Mouse (Mus musculus) ovary, adult 18-20 months (tissue): ENCODE results near the gene Cpd.

Source experiments
- DNase-seq: peaks from one replicate; pipeline ENCODE4 v3.0.0; 2022; ENCODE audit warnings: low spot score, mixed read lengths

Gene Cpd

DNA sequence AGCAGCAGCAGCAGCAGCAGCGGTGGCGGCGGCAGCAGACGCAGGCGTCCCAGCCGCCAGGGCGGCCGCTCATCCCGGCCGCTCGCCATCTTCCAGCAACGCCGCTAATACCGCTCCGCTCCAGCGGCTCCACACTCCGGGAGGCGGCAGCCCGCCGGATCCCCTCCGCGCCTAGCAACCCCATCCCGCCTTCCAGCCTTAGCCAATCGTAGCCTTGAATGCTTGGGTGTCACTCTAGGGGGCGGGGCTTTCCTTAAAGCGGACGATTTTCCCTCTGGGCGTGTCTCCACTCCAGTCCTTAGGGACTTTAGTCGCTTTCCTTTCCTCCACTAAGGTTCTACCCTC is at the start of gene Cpd:
Gene Cpd, minus strand, starts transcription at position 141 of the 345 bp plus-strand sequence.
- peak; percentile 95 for DNase-seq

DNA sequence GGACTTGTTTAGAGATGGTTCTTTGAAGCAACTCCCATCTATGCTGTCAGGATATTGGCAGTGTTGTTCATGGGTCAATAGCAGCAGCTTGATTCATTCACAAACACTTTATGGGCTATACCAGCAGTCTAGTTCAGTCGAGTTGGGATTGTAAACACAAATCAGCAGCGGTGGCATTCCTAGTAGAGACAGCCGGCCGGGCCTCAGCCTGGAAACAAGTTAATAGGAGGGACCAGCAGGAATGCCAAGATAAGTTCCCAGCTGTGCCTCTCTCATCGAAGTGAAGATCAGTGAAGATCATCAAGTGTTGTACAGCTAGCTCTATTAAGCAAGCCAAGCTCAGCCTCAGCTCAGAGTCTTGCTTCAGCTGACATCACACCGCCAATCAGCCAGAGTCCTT is 49.5 kb upstream of the Cpd start:
- no peak for DNase-seq

DNA sequence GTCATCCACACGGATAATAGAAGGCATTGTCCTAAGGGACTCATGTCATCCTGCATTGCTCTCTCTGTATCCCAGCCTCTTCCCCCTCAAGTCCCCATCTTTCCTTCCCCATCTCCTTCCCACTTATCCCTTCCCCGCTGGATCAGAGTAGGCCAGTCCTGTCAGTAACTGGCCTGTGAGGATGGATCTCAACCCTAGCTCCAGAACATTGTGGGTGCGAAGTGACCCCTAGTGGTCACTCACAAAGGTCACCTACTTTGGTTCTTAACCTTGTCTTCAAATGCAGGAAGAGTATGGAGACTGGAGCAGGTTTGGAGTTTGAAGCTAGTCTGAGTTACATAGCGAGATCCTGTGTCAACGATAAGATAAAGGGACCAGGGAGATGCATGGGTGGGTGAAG is 47.4 kb upstream of the Cpd start:
- DNase-seq: peak; percentile 37

DNA sequence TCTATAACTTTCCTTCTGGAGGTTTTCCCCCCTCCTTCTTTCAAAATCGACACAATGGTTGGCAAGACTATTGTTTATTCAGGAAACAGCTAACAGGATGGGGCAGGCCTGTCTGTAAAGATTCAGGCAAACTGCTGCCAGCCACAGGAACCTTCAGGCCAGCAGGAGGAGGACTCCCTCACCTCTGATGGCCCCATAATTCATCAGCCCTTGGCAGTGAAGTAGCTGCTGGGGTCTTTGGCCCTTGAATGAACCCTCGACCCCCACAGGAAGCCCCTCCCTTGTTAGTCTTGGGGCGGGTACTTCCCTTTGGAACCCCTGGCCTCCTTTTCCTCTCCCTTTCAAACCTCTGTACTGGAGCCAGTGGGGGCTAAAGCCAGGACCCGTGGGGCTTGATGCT is 46.8 kb upstream of the Cpd start:
- DNase-seq: peak; percentile 23

DNA sequence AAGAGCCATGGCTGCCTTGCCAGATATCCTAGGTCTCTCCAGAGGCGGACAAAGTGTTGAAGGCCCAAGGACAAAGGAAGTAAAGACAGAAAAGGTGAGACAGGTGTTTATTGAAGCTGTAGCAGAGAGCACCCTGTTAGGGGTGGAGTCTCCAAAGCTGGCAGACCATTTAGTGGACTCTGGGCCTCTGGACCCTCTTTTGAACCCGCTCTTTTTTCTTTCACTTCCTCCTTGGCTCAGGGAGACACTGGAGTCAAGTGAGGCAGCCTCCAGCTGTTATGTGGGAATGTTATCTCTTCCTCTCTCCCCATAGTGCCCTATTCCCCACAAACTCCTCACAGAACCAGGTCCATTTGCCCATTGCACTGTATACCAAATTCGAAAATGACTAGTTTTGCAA is 46.2 kb upstream of the Cpd start:
- no peak for DNase-seq

DNA sequence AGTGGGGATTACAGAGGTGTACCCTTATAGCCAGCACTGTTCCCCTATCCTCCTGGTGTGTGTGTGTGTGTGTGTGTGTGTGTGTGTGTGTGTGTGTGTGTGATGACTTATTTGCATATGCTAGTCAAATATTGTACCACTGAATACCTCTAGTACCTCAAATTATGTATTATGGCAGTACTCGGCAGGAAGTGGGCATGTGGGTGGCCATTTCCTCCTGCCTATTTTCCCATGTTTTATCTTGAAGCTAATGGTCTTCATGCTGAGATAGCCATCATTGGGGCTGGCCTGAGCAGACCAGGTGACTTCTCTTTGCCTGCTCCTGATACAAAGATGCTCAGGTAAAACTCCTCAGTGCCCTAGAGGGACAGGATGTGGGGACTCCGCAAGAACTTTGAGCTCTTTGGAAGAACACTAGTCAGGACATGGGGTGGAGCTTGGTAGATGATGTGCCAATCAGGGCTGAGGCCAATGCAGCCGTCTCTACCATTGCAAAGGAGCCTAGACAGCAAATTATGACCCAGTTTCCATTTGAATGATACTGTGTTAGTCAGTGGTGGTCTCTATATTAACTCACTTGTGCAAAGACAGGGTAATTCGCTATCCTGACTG is 45.0 kb upstream of the Cpd start:
- no peak for DNase-seq

DNA sequence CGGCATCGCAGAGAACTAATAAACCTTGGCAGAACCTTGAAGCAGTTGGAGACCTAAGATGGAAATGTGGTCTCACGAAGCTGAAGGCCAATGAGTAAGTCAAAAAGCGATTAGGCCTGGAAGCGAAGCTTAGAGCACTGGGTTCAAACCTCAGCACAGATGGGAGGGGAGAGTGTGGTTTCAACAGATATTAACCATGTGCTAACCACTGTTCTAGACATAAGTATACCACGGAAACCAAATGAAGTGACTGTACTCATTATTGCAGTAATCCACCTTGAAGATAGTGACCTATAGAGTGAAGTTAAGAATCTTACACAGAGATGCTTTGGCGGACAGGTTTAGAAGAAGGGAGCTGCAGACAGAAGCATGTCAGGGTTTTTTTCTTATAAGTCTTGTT is 44.4 kb upstream of the Cpd start:
- no peak for DNase-seq

DNA sequence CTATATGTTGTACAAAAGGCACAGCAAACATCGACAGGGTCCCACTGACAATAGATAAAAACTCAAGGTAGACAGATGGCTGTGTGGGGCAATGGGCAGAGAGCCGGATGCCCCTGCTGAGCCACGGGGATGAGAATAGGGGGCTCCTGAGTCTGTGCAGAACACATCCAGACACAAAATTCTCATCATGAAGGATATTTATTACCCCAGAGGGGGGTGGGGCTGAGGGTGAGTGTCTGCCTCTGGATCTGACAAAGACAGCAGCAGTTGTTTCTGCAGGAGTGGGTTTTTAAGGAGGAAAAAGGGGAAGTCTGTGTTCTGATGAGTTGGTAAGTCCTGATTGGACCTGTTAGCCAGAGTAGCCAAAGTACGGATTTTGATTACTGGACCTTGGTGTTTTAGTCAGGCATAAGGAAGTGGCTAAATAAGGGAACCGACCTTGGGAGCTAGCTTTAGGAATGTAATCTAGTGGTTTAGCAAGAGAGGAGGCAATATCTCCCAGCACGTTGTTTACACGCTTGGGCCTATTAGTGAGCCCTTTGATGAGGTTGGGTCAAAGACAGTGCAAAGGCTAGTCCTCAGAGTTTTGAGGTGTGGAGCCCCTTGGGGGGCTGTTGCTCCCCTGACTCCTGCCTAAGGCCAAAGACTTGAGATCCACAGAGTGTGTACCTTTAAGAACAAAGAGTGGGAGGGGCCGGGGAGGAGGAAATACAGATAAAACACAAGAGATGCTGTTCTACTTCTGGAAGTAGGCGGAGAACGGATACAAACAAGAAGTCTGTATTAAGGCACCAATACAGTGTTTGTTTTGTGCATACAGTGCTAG is 42.7 kb upstream of the Cpd start:
- DNase-seq: peak; percentile 55

DNA sequence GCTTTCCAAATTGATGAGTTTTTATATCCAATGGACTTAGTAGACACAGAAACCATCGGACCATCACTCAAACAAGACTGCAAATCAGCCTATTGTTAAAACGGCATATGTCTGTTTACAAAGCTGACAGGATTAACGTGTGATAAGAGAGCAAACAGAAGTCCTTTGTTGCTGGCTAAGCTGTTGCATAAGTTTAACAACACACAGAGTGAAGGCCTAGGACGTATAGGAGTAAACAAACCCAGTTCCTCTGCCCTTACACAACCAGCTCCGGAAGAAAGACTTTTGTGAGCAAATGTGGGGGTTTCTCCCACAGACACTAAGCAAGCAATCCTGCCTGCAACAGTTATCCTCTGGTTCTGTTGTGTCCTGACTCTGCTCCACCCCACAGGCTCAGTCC is 37.6 kb upstream of the Cpd start:
- DNase-seq: no peak

DNA sequence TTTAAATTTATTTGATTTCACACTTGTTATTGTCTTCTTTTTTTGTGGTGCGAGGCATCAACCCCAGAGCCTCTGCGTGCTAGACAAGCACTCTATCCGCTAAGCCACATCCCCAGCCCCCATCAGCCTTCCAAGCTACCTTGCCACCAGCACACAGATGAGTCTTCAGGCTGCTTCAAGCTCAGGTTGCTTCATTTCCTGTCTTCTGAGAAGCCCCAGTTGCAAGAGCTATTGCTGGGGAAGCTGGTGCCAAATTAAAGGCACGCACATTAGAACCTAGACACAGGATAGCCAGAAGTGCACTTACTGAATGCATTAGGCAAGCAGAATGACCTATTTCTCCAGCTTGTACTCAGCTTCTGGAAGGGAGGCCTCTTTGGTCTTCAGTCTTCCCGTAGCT is 33.0 kb upstream of the Cpd start:
- no peak for DNase-seq

DNA sequence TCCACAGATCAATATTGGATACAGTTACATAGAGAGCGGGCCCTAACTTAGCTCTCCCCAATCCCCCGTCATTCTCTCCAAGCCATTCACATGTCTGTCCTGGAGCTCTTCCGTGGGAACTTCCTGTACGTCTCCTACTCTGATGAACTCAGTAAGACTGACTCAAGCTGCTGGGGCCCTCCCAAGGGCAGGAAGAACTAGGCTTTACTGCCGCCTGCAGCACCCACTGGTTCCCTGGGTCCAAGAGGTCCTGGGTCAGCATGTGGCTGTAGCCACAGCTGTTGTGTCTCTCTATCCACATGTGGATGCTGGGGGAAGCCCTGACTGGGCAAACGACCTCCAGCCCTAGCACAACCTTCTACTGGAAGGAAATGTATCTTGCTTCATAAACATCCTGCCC is 27.9 kb upstream of the Cpd start:
- DNase-seq: no peak

DNA sequence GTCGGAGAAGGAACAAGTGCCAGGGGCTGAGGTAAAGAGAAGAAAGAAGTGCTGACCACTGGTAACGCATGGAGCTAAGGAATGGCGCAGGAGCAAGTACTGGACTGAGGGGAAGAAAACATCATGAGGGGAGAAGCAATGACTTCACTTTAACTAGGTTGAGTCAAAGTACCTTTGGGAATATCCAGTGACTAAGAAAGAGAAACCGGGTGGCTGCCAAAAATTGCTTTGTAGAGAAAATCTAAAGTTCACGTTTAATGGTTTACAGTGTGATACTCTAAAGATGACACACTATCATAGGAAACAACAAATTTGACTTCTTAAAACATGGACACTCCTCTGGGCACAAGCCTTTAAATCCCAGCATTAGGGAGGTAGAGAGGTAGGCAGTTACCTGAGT is 27.0 kb upstream of the Cpd start:
- DNase-seq: no peak

DNA sequence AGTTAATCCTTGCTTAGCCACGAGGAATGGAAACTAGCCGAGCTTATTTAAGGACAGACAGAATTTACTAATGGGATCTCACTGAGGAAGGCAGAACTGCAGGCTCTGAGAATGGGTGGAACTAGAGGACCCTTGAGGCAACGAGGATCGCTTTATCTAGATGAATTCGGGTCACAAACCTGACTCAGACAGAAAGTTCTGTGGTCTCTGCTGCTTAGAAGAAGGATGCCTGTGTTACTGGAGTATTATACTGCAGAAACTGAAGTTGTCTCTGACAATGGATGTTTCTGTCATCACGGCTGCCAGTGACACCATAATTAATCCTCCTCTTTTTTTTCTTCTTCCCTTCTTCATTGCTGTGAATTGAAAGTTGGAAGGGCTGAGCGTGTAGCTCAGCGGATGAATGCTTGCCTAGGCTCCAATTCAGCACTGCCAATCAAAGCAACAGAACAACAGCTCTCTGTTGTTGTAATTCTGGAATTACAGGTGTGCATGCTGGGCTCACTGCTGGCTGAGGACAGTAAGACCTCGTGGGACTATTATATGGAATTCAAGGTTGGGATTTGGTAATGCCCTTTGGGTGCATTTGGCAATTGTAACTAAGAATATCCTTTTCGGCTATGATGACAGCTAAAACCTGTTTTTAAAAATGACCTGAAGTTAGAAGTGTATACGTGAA is 25.9 kb upstream of the Cpd start:
- DNase-seq: no peak

DNA sequence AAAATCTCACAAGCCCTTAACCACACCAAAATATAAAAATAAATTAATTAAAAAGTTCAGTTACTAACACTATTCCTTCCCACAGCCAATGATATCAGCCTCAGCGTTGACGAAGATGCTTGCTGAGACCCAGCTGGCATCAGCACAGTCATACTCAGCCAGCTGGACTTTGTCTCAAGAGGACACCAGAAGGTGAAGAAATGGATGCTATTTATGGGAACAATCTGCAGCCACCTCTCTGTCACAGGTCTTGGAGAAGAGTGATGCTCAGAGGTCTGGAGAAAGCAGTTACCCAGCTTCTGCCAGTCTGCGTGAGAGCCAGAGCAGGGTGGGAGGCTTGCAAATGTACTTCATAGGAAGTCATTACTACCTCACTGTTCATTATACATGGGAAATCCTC is 14.4 kb upstream of the Cpd start:
- no peak for DNase-seq

DNA sequence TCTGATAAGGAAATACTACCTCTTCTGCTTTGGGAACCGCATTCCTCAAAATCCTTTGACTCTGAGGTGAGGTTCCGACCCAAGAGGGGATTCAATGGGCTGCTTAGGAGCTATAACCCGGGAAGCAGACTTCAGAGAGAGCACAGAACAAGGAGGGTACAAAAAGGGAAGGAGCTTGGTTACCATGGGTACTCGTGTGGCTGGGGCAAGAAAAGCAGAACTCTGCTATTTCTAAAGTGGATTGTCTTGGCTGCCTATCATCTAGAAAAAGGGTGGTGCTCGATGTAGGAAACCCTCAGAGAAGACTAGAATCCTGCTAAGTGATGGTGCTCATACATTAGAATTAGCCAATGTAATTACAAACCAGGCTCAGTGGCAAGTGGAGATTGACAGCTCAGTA is 12.4 kb upstream of the Cpd start:
- no peak for DNase-seq

DNA sequence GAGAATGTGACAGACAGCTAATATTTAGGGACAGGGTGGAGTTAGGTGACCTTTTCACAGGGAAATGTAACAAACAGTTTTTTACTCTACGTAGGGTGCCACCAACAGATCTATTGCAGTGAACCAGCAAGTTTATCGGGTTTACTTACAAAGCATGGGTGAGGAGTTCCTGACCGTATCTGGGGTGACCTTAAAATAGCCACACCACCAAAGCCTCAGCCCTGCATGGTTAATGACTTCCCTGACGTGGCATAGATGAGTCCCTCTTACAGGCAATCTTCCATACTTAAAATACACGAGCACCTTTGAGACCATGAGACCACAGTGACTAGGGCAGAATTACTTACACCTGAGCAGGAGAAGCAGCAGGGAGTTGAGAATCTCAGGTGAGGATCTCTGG is 12.0 kb upstream of the Cpd start:
- DNase-seq: no peak

DNA sequence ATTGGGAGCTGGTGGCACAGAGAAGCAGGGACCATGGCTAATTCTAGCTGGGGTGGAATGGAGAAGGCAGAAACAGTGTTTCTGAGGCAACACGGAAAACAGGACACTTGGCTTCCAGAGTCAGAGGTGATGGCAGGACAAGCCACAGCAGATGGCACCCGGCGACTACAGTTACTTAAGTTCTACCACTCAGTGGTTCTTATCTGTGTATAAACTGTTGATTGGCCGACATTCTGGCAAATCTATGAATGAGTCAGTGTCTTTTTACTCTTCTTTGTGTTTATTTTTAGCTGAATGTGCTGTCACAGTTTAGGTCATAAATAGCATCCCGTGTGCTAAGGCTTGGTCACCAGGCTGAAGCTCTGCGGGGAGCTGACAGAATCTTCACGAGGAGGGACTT is 10.3 kb upstream of the Cpd start:
- no peak for DNase-seq

DNA sequence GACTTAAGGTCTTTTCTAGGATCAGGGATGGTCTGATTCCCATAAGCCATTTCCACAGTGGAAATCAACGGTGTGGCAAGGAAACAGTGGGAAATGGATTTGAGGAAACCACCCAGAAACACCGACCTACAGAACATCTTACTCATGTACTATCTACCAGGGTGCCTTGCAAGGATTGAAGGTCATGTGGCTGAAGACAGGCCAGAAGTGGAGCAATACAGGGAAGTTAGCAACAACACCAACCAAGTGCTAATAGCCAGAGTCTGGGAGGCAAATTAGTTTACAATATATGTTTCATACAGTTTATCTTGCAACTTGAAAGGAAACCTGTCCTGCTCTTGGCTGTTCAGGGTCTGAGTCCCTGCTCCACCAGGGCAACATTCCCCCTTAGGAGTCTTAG is 9.8 kb upstream of the Cpd start:
- no peak for DNase-seq

DNA sequence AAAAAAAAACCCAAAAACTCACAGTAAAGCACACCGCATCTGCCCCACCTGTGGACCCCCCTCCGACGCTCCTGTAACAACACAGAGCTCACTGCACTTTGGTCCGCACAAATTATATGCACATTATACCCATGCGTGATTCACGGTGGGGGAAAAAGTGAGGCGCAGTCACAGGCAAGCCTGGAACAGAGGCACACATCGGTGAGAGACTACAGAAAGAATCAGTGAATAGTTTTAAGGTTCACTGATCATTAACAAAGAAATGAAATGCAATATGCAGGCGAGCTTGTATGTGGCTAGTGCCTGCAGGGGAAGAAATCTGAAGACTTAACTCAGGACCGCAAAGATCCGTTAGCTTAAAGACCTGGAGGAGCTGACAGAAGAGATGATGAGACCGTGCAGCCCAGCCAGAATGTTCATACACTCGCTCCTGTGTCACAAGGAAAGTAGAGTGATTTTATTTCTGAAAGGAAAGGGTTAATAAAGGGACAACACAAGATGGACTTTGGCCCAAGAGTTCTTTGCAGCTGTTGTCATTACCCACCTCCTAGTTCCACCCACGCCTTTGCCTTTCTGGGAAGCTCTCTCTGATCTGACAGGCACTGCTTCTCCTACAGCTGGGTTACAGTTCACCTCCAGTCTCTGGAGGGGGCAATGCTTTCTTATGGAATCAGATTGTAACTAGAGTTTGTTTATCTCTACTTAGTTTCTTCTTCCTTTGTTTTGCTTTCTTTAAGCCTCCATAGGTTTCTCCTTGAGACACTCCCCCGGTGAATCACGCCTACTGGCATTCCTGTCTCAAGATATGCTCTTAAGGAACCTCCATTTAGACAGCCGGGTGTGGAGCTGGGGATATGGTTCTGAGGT is 7.9 kb upstream of the Cpd start:
- DNase-seq: no peak

DNA sequence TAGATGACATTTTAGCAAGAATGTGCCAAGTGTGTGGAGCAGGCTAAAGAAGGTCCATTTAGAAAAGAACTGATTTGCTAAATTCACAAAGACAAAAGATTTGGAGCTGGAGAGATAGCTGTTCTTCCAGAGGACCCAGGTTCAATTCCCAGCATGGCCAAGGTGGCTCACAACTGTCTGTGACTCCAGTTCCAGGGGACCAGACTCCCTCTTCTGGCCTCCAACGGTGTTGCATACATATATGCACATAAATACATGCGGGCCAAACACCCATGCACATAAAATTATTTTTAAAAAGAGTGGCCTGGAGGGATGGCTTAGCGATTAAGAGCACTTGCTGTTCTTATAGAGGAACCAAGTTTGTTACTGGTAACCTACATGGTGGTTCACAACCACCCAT is 4.7 kb upstream of the Cpd start:
- no peak for DNase-seq

DNA sequence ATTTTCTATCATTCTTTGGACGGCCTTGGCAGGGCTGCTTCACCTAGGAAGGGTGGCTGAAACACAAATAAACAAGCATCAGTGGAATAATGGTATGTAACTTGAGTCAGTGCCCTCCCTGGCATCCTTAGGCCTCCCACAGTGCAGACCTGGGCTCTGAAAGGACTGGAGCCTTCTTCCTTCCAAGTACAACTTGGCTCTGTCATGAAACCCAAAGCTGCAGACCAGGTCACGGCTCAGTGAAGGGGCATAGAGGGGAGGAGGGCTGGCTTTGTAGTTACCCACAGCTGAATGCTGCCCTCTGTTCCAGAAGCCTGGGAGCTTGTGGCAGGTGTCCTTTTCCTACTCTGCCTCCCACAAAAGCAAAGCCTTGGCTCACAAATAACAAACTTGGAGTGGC is 2.8 kb upstream of the Cpd start:
- peak; percentile 50 for DNase-seq

DNA sequence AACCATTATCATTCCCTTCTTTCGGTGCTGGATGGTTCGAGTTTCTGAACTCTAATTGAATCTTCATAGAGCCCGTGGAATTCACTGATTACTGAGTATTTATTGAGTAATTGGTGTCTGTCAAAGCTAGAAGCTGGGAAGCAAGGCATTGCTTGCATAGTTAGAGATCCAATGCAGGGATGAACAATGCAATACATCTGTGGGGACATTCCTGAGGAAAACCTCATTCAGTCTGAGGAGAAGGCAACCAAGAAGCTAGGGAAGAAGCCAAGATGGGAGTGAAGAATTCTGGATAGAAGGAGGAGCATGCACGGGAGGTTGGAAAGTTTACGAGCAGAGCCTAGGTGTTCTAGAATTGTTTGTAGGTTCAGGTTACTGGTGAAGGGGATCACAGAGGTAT is 1.3 kb upstream of the Cpd start:
- DNase-seq: no peak

DNA sequence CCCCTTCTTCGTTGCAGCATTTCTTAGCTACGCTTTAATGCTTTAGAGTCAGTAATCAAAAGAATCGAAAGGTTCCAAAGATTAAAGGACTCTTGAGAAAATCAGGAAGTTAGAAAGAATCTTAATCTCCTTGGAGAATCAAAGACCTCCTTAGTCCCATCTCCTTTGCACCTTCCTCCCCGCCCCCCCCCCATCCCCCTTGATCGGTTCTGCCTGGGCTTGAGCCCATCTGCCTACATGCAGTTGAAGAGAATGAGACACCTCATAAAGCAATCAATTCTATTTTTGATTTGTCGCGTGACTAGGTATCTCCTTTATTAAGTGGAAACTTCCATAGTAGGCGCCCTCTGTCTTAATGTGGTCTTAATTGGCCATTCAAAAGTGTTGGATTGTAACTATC is 536 bp upstream of the Cpd start:
- DNase-seq: no peak
